Mouse (Mus musculus) adrenal gland, postnatal 14 days (tissue): ENCODE measurements at regions not wholly inside any gene's neighbourhood (a gene's known extent, or its start where the extent isn't known, plus 50 kb on each side); places are given as distances from the start of the nearest gene placed in this dataset.
A peak's percentile ranks its signal among the peaks of the same experiment; 100 is the strongest.

ENCODE experiments used
- DNase-seq: peaks from one replicate; pipeline ENCODE4 v3.0.0; 2021; ENCODE audit warnings: mixed read lengths

DNA sequence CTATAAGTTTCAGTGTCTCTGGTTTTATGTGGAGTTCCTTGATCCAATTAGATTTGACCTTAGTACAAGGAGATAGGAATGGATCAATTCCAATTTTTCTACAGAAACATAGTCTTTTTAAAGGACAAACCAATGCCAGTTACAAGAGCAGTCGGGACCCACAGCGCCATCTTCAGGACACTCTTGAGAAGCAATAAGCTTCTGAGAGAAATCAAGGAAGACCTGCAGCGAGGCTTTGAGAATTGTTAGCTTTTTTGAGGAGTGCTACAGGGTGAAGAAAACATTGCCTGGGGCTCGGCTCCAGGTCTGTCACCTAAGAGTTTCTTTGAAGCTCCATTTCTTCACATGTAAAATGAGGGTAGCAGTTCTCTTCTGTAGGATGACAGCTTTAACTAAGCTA lies 112.0 kb upstream of the Ppm1h start:
- no peak for DNase-seq

DNA sequence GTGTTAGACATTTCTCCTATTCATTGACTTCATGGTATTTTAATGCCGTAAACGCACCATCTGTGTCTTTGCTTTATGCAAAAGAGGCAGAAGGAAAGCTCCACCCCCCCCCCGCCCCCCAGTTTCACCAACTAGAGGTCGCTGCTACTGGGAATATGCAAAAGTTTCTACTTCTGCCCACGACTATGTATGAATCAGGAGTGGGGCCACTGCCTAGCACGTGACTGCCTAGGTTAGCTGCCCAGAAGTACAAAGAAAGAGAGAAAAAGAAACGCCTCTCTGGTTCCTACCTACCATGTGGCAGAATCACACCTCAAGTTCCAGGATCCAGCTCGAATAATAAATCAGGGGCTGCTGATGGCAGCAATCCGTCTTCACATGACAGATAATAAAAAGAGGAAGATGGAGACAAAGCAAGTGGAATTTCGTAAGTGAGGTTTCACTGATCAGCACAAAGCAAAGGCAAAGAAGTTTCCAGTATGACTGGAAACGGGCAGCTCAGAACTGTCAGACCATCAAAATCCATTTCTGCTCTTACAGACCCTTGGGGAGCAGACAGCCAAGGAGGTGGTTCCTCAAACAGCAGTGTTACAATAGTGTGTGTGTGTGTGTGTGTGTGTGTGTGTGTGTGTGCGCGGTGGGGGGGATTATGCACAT lies 108.9 kb upstream of the Ppm1h start:
- DNase-seq = no peak

DNA sequence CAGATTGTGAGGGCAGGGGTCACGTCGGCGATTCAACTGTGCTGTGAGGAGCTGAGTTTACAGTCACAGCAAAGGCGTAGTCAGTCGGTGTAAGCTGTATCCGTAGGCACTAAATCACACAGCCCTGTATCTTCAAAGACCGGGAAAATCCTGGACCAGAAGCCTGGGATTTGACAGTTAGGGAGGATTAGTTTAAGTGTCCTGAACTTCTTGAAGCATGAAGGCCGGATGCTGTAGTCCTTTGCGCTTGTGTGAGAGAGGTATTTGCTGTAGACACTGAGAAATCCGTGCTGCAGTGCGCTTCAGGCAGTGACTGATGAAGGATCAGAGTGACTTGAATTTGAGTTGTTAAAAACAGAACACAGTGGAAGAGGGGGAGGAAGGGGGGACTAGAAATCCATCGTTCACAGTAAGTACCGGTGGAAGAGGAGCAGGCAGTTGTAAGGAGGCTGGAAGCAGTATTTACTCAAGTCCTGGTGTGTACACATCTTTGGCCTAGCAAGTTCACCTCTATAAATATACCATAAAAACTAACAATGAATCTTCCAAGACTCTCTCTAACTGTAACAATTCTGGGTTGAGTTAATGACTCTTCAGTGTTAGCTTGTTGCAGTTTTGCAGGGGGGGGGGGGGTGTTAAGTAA lies 107.5 kb upstream of the Ppm1h start:
- DNase-seq = no peak

DNA sequence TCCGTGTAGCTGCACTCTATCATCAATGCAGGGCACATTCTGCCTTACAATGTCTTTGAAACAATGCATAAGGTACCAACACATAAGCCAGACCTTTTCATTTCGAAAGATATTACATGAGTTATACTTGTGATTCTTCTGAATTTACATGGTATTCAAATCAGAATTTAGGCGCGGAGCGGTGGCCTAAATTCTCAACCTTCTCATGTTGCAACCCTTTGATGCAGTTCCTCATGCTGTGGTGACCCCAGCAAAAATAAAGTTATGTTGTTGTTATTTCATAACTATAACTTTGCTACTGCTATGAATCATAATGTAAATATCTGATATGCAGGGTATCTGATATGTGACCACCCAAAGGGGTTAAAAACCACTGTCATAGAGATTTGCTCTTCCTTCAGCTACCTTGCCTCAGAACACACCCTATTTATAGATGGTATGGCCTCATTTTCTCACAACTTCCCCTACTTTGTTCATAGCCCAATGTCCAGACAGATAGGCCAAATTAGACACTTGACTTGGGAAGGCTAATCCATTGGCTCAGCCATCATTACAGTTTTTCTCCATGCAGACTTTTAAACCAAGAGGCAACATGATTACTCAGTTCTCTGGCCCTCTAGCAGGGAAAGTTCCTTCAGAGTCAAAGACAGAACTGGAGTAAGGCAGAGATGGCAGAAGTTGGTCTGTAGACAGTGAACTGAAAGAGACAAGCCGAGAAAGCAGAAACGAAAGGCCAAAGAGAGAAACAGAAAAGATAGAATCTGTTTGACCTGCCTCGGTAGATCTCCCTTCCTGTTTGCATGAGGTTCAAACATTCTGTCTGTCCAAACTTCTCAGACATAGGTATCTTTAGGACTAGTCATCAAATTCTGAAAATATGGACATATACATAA lies 102.1 kb upstream of the Ppm1h start:
- DNase-seq = no peak

DNA sequence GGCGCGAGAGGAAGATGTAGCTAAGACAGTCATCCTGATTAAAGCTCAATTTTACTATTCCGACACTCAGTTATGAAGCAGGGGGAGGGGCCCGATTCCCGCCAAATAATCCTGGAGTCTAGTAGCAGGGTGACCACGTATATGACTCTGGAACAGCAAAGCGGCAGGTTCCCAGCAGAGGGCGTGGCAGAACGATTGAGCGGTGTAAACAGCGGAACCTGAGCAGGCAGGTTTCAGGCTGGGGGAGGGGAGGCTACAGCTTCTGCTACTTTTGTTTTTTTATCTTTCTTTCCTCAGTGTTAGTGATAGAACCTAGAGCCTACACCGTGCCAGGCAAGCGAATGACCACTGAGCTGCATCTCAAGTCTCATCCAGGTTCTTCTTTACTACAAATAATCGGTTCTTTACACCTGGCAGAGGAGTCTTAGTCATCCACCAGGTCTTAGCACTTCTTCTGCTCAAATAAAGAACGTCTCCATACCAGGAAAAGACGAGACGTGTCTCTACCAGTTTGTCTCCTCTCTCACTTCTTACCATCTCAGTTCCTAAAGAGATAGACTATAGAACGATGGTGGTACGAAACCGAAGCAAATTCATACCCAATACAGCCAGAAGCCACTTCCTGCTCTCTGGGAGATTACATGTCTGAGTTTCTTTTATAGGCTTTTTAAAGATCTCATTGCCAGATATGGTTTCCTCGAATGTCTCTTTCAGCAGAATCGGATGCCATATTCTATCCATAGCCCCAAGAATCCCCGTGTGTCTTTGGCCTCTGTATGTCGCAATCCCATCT lies 100.2 kb upstream of the Ppm1h start:
- peak; percentile 10 for DNase-seq

DNA sequence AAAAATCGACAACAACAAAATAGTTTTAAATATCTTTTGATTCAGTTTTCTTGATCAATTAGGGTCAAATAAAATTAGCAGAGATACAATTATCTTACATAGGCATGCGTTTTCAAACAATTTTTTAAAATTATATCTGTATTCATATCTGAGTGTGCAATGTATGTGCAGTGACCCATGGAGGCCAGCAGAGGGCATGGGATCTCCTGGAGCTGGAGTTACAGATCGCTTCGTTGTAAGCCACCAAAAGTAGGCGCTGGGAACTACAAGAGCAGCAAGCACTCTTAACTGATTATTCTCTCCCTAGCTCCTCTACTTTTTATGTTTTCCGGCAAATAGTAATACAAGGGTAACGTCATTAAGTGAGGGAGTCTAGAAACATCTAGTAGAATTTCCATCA lies 97.5 kb upstream of the Ppm1h start:
- no peak for DNase-seq

DNA sequence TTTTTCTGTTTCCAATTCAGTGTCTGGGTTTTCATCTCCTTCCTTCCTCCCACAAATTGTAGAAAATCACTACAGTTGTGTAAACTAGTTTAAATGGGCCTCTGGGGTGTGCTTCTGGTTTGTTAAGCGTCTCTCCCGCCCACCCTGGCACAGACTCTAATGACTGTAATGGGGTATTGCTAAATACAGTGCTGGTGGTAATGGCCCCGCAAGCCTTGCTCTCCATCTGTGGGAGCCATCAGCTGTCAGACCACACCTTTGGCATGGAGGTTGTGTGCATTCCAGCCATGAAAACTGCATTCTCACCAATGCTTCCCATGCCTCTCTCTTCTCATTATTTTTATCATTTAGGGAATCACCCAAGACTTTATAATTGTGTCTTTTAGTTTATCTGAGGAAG lies 91.0 kb upstream of the Ppm1h start:
- no peak for DNase-seq

DNA sequence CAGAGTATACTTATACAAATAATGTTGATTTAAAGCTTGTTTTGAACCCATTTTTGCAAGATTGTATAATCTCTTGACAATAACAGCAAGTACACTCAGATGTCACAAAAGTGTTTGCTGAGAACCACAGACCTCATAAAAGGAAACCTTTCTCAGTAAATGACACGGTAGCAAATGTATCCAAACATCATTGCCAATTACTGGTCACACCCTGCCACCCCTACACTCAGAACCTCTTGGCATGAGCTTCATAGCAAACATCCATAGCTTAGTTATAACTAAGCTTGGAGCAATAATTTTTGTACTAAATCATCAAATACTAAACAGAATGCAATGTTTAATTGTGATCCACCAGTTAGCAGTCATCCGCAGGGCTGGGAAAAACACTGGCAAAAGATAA lies 79.1 kb upstream of the Ppm1h start:
- no peak for DNase-seq

DNA sequence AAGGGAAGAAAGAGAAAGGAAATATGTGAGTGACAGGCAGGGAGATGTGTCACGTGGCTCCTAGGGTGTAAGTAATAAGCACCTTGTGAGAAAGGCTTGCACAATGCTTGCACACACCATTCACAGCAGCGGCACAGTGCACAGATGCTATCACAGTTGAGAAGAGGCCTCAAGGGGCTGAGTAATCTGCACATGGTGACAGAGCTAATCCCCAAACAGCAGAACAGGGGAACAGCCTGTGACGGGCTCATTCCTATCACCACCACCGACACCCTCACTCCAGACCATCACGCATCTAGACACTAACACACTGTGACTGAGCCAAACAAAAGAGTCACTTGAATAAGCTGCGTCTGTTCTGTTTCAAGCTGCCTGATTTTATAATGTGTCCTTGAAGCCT lies 76.2 kb upstream of the Ppm1h start:
- DNase-seq = no peak

DNA sequence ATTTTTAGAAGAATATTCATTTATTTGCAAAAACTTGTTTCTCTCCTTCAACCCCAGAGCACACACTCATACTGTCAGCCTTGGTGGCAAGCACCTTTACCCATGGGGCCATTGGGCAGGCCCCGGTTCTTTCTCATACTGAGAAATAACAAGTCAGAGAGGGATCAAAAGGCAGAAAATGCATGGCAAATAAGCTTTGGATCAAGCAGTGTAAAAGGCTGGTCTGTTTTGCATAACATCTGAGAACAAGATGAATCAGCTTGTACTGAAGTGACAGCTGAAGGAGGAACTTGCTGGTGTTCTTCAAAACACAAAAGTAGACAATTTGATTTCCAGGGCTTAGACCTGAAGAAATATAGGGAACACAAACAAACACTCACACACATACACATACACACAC lies 74.6 kb upstream of the Ppm1h start:
- no peak for DNase-seq

DNA sequence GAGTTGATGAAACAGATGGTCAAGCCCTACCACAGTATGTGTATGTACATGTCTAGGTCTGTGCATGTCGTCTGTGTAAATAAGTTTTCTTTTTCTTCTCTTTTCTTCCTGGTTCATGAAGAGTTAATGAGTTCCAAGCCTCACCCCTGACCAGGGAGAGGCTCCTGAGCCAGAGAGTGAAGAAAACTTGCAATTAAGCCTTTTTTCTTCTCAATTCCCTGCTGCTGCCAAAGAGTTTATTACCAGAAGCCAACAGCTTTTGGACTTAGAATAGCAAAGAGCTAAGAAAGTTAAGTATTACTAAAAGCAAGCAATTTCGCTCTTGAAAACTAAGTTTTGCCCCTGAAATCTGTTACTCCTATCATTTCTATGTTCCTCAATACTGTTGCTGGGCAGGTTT lies 65.3 kb upstream of the Ppm1h start:
- DNase-seq = no peak

DNA sequence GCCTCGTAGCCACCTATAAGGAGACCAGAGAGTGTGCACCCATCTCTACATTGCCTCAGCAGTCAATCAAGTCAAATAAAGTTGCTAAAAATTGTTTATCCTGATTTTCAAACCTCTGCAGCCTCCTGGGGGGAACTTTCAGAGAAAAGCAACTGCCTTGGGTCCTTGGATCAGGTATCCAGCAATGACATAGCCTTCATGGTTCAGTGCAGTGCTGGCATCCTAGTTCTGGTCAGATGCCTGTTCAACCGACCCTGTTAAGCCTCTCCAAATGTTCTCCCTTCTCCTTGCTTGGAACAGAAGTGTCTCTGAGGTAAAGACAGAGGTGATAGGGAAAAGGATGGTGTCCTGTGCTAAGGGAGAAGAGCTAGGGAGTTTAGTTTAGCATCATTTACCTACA lies 64.7 kb upstream of the Ppm1h start:
- DNase-seq = no peak

DNA sequence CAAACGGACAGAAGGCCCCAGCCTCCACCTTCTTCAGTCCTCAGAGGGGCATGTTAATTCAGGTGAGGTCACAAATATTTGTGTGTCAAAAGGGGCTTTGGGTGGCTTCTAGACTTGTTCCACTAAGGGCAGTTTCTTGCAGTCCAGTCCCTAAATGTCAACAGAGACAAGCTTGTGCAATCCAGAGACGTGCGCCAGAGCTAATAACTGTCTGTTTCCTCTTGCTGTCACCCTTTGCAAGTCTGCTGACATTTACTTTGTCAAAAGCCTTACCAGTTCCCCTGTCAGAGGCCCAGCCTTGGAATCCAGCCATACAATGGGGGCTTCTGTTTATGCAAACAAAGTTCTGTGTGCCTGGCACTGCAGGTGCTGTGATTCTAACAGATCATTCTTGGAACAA lies 63.8 kb upstream of the Ppm1h start:
- DNase-seq = peak; percentile 8

DNA sequence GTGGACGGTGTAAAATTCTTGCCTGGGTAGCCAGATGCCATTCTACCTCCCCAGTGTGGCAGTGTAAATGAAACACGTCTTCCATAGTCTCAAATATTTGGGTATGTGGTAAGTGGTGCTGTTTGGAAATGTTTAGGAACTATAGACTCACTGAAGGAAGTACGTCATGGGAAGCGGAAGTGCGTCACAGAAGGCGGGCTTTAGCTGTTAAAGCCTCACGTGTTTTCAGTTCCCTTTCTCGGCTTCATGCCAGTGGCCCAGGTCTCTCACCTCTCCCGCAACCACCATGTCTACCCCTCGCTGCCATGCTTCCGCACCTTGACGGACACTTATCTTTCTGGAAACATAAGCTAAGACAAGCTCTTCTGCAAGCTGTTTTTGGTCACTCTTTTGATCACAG lies 62.9 kb upstream of the Ppm1h start:
- no peak for DNase-seq

DNA sequence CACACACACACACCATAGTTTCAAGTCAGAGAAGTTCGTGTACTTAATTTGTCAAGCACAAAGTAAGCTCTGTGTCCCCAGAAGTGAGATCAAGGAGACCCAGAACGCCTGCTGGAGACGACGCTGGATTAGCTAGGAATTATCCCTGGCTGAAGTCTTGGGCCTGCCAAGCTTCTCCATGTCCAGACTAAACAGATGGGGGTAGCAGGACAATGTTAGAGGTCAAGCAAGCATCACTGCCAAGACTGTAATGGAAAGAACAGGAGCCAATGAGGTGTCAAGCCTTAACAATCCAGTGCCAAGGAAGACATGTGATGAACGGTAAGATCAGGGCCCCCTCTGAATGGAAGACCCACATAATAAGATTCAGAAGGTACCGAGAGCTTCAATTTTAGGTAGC lies 62.2 kb upstream of the Ppm1h start:
- no peak for DNase-seq

DNA sequence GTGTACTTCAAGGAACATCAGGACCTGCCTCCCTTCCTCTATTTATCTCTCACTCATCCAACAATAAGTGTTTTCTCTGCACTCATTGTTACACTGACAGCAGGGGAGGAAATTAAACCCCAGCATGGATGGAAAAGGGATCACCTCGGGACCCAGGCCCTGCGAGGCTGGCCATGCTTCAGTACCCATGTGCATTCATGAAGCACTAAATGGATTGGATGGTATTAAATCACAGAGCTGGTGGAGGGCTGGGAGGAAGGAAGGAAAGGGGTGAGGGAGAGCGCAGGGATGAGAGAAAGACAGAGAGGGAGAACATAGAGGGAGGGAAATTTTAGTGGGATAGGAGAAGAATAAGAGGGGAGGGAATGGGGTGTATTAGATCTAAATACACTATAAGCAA lies 59.7 kb upstream of the Ppm1h start:
- no peak for DNase-seq

DNA sequence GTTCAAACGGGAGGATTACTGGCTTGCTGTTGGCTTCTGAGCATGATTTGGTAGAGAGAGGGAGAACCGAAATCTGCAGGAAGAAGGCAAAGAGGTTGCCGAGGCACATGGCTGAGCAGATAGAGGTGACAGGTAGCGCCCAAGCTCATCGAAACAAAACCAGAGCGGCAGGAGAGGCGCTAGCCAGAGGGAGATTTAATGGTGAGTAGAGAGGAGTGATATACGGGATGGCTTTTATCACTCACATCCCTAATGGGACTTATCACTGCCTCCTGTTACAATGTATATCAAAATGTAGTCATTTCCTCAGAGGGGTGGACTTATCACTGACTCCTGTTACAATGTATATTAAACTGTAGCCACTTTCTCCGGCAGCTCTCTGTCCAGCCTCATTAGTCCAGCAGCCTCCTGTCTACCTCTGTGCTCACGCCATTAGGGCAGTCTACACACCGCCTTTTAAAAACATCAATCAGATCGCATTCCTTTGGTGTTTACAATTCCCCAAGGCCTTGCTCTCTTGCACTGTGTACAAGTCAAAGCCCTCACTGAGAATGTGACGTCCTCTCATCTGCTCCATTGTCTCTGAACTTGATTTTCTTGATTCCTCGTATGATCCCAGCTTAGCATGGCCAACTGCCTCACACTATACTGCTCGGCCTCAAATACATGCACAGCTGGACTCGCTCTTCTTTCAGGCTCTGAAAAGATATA lies 59.0 kb upstream of the Ppm1h start:
- no peak for DNase-seq
